22 mouse cellular contexts compared by ENCODE assay signal in the genomic region with DNA sequence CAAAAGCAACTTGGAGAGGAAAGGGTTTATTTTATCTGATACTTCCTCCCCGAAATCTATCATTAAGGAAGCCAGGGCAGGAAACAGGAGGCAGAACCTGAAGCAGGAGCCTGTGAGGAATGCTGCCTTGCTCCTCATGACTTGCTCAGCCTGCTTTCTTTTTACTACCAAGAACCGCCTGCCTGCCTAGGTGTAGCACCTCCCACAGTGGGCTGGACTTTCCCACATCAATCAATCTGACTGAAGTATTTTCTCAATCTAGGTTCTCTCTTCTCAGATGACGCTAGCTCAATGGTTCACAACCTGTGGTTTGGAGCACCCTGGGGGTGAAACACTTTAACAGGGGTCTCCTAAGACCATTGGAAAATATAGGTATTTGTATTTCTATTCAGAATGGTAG.
A peak's percentile ranks its signal among the peaks of the same experiment; 100 is the strongest.
DNase-seq lines count a peak whose midpoint lies in the region; ATAC-seq and TF ChIP-seq lines count a peak whose summit lies in the region.
"Had no signal": no experiment of that assay in that cellular context is flagged by ENCODE, and none has a peak within 500 bp of the region (broad histone marks: within the 10 kb centered on the region; RNA-seq: fewer than 3 reads in every experiment).

No protein-coding gene starts in this region.

- H3K27ac ChIP-seq in liver, adult 2 months (replicated peaks; ENCODE audit: insufficient read depth, low read depth, low read length) = no peak overlapping the region
- H3K27ac ChIP-seq in layer of hippocampus, adult 2 months = no peak overlapping the region
- H3K27ac ChIP-seq: embryonic facial prominence, embryonic 15.5 days; forebrain, embryonic 10.5 days; forebrain, embryonic 15.5 days; hindbrain, embryonic 15.5 days had no signal

- H3K4me1 ChIP-seq in liver, adult 2 months (ENCODE audit: control insufficient read depth, insufficient read depth, low read length) = no peaks in the 10 kb centered on the region
- H3K4me1 ChIP-seq: embryonic facial prominence, embryonic 15.5 days; forebrain, embryonic 15.5 days; heart, embryonic 12.5 days; hindbrain, embryonic 15.5 days had no signal

- H3K36me3 ChIP-seq in liver, adult 2 months (ENCODE audit: control insufficient read depth, insufficient read depth, low read length) = no peaks in the 10 kb centered on the region
- H3K36me3 ChIP-seq: embryonic facial prominence, embryonic 15.5 days; forebrain, embryonic 10.5 days; forebrain, embryonic 15.5 days; heart, embryonic 12.5 days; hindbrain, embryonic 15.5 days had no signal

- DNase-seq in heart, adult 11 months = peak; percentile 53
- no peak for DNase-seq in heart, adult 8-10 months (ENCODE audit: low spot score)
- peak; percentile 12 for DNase-seq in liver, adult 2 months (ENCODE audit: extremely low read depth, low read depth, low spot score)
- DNase-seq in liver = no peak
- no peak for DNase-seq in layer of hippocampus, adult 2 months (ENCODE audit: low spot score in 2 of 2)
- no peak for DNase-seq in urinary bladder, postnatal 10 days (ENCODE audit: low spot score)
- DNase-seq: adrenal gland, adult 8-10 months; adrenal gland, postnatal 36 days; B cell, adult 2 months; cerebellum, adult 2 months; cerebellum, postnatal 10 days; gastrocnemius, postnatal 36 days; heart, adult 18-20 months; heart, postnatal 36 days had no signal

- no peak for TF ChIP-seq CTCF in liver, adult 2 months (IDR thresholded peaks at IDR 0.05; ENCODE audit: low read depth, low read length)
- TF ChIP-seq CTCF in layer of hippocampus, adult 2 months (conservative IDR thresholded peaks at IDR 0.05) = no peak

- H3K27me3 ChIP-seq in liver, adult 2 months (ENCODE audit: control insufficient read depth, insufficient read depth, low read length) = no peaks in the 10 kb centered on the region
- H3K27me3 ChIP-seq: embryonic facial prominence, embryonic 15.5 days; forebrain, embryonic 15.5 days; heart, embryonic 12.5 days; hindbrain, embryonic 15.5 days had no signal

- TF ChIP-seq POLR2A in liver, adult 2 months (IDR thresholded peaks at IDR 0.05; ENCODE audit: extremely low read depth, insufficient read depth, low read length) = no peak

- WGBS in liver, adult 2 months = 71% methylated on average over 3 of the region's 3 CpGs

- H3K79me2 ChIP-seq in liver, adult 2 months (ENCODE audit: control insufficient read depth, insufficient read depth, low read length) = no peaks in the 10 kb centered on the region

- no peak overlapping the region for H3K4me3 ChIP-seq in liver, adult 2 months (ENCODE audit: insufficient read depth, low read depth, low read length)
- H3K4me3 ChIP-seq in layer of hippocampus, adult 2 months = no peak overlapping the region
- H3K4me3 ChIP-seq: embryonic facial prominence, embryonic 15.5 days; erythroblast, embryonic 14.5 days; forebrain, embryonic 10.5 days; forebrain, embryonic 15.5 days; heart, embryonic 12.5 days; hindbrain, embryonic 15.5 days had no signal

- ATAC-seq in inflammation-experienced regulatory T-cells, adult 6 months = peak; percentile 41
- ATAC-seq: forebrain, embryonic 15.5 days; intestine, embryonic 16.5 days had no signal

- H3K9ac ChIP-seq in liver, adult 2 months (ENCODE audit: low read depth, low read length) = no peak overlapping the region
- H3K9ac ChIP-seq: embryonic facial prominence, embryonic 15.5 days; forebrain, embryonic 15.5 days; heart, embryonic 12.5 days; hindbrain, embryonic 15.5 days had no signal

Comparison
In these comparisons a context has a peak if more than half of its experiments do, and no peak if none do; other contexts are left out.
1. DNase-seq: peak in heart, adult 11 months (single experiment) and liver, adult 2 months (single experiment); none in heart, adult 8-10 months (single experiment), liver (single experiment), layer of hippocampus, adult 2 months (0 of 2) and urinary bladder, postnatal 10 days (single experiment).